Mouse (Mus musculus) right cerebral cortex, postnatal 10 days (tissue): ENCODE measurements around the gene Cdk13.

Experiments
- DNase-seq, 2 experiments: peaks; one replicate each; pipeline ENCODE4 v3.0.0; 2021; ENCODE audit warnings: low spot score in 2 of 2

Cdk13 gene

DNA sequence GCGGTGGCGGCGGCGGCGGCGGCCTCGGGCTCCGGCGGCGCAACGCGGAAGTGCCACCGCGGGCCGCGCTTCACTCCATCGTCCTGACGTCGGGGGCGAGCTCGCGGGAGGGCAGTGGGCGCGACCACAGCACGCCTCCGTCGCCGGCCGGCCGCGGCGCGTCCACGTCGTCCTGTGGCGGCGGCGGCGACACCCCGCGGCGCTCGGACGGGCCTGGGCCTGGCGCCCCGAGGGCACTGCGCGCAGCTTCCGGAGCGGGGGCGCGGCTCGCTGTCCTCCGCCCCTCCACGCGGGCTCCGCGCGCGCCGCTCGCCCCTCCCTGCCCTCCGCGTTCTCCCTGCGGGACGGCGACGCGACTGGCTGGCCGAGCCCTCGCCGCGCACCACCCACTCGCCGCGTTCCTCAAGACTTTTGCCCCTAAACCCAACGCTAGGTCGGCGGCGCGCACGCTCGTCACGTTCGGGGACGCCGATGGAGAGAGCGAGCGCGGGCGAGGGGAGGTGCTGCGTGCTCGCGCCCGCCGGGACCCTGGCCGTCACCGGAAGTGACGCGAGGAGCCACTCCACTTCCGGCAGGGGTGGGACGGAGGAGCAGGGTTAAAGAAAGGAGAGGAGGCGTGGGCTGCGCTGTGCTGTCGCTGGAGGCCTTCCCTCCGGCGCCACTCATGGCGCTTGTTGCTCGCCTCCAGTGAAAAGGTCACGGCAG is at the start of gene Cdk13:
Gene Cdk13 (minus strand): TSS at position 189 of the 705 bp plus-strand sequence.
- DNase-seq, result peak; percentile 99

GRCm38 (mm10) chr13:17843336-17843735 is 38.4 kb upstream of the Cdk13 start:
- DNase-seq, result no peak

DNA sequence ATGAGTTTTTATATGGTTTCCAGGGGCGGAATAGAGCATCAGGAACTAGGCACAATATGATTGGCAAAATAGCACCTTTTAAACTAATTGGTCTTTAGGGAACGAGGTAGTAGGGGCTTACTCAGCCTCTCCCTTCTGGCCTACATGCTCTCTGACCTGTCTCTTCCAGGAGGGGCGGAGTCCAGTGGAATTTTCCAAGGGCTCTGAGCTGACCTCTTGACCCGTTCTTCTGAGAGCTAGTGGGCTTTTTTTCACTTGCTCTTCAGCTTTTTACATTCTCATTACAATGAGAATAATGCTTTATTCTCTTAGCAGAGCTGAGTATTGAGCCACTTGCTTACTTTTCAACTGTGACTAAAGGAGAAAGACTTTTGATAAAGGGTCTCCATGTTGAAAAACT is 37.9 kb upstream of the Cdk13 start:
- no peak for DNase-seq

- DNase-seq, result peak; percentile 52 to 67
Measured at GRCm38 (mm10) chr13:17839137-17839536, 34.2 kb upstream of the Cdk13 start.

DNA sequence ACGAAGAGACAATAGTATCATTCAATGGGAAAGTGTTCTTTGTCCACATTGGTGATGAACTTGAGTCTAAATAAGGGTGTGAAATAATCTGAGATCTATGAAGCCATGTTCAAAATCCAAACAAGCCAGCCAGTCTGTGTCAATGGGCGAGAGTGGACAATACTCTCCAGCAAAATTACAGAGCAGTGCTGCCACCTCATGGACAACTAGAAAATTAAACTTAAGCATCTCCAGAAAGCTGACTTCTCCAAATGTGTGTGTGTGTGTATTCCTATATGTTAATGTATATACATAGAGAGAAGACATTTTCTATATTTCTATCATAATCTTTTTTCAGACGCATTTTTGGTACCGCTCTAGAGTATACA is 33.6 kb upstream of the Cdk13 start:
- DNase-seq, result peak; percentile 48 to 75

DNA sequence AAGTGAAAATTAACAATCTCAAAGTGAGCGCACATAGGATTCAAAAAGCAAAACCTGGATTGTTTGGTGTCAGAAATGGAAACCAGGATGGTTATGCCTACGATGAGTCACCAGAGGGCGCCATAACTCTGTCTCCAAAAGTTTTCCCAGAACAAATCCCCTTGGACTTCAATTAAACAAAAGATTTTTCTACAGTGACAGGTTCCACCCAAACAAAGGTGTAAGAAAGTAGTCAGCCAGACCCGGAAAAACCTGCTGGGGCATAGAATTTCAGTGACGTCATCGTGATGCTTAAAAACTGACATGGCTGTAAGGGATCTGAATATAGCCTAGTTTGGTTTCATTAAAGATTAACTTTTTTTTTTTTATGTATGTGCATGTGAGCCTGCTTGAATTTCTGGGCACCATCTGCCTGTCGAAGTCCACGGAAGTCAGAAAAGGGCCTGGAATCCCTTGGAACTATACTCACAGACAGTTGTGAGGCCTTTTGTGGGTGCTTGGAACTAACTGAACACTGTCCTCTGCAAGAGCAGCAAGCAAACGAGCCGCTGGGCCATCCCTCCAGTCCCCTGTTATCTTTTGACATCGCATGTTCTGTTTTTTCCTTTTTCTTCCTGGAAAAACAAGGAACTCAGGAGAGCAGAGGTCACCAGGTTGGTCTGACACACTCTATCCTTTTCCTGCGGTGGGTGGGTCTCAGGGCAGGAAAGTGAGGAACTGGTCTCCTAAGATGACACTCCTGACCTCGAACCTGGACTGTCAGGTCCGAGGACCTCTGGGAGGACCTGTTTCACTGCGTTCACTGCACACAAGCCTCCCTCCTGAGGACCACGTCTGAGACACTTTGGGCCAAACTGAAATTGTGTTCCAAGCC is 33.0 kb upstream of the Cdk13 start:
- DNase-seq, result peak; percentile 40 to 62

GRCm38 (mm10) chr13:17836808-17837207 is 31.9 kb upstream of the Cdk13 start:
- DNase-seq, result no peak

GRCm38 (mm10) chr13:17832940-17833339 is 28.0 kb upstream of the Cdk13 start:
- no peak for DNase-seq

- no peak for DNase-seq
Measured at GRCm38 (mm10) chr13:17817226-17817625, 12.3 kb upstream of the Cdk13 start.

DNA sequence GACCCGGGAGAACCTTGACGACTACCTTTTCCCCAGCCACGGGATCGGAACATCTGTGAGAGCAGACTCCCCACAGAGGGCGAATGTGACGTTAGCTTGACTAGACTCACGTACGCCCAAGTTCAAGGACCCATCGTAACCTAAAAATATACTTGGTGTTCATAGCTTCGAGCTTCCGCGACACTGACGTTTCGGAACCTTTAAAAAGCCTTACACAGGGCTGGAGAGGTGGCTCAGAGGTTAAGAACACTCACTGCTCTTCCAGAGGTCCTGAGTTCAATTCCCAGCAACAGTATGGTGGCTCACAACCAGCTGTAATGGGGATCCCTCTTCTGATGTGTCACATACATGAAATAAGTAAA is 698 bp upstream of the Cdk13 start:
- no peak for DNase-seq

GRCm38 (mm10) chr13:17804058-17804841 is 647 bp downstream of the Cdk13 start:
- DNase-seq, result peak; percentile 60 to 63

DNA sequence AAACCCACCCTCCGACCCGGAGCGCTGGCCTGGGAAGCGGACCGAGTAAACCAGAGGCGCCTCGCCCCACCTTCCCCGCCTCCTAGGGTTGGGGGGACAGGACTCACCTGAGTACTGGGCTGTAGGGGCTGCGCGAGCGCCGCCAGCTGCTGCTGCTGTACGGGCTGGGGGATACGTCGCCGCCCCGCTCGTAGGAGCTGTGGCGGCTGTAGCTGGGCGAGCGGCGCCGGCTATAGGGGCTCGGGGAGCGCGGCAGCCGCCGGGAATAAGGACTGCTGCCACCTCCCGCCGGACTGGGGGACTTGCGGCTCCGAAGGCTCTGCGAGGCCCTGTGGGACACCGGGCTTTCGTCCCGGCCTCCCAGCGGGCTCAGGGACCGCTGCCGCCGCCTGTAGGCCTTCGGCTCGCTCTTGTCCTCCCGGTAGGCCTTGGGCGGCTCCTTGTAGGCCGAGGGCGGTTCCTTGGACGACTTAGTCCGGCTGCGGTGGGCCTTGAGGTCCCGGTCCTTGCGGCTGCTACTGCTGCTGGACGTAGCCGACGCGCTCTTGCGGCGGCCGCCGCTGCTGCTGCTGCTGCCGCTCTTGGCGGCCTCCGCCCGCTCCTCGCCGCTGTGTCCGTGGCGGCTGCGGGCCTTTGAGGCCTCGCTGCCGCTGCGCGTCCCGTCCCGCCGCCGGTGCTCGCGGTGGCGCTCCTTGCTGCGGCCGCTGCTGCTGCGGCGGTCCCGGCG is 1.4 kb downstream of the Cdk13 start:
- peak; percentile 79 to 80 for DNase-seq

- no peak for DNase-seq
Measured at GRCm38 (mm10) chr13:17802880-17803279, 2.0 kb downstream of the Cdk13 start.

DNA sequence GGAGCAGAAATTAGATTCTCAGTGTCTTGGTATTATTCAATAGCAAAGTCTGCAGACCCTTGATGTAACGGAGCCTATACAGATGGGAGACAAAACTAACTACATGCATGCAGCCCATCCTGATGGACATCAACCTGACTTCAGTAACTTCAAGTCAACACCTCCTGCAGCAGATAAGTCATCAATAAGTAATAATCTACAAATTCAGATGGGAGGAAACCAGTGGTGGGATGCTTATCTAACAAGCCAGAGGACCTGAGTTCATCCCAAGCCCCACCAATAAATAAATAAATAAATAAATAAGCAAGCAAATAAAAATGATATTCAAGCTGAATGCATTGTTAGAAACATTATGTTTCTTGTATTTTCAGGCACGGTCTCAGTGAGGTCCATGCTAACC is 5.2 kb downstream of the Cdk13 start:
- DNase-seq, result no peak

GRCm38 (mm10) chr13:17795757-17796456 is 9.0 kb downstream of the Cdk13 start:
- no peak for DNase-seq

DNA sequence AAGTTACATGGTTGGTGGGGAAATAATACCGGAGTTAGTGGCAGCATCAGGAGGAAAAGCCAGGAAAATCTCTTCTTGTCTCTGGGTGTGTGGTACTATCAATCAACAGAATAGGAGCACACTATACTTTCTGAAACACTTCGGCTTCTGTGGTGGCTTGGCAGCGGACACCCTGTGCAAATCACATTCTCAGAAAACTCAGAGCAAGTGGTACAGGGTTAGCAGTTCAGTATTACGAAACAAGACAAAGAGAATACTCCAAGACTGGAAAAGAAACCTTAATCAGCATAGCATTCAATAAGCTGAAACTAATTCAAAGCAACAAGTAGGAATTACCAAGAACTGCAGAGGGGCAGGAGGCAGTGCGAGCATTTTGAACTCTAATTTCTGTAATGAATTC is 21.3 kb downstream of the Cdk13 start:
- DNase-seq, result no peak

- no peak for DNase-seq
Measured at GRCm38 (mm10) chr13:17779923-17780322, 25.0 kb downstream of the Cdk13 start.

GRCm38 (mm10) chr13:17776303-17776702 is 28.6 kb downstream of the Cdk13 start:
- no peak for DNase-seq

- no peak for DNase-seq
Measured at GRCm38 (mm10) chr13:17775364-17775763, 29.5 kb downstream of the Cdk13 start.

DNA sequence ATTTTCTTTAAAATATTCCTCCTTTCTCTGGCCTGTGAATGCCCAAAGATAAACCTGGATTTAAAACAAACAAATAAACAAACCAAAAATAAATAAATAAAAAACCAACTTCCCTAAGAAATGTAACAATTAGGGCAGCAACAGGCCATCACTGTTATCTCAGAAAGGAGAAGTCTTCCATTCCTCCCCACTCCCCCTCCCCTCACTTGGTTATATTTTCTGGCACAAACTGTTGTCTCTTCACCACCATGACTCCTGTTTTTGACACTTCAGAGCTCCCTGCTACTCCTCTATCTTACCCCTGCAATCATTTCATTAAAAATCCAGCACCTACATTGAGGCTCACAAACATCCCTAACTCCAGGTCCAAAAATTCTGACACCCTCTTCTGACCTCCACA is 31.8 kb downstream of the Cdk13 start:
- DNase-seq, result no peak

DNA sequence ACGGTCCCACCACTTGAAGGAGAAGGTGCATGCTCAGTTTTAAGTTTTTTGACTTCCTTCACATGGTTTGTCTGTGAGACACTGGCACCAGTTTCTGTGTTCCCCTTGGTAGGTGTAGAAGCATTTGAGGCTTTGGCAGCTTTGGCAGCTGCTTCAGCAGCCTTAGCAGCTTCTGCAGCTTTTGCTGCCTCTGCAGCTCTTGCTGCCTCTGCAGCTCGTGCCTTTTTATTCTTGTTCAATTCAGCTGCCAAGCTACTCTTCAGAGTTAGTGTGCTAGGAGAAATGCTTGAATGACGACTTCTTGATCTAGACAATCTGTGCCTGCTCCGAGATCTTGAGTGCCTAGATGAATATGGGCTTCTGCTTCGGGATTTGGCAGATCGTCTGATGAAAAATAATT is 32.3 kb downstream of the Cdk13 start:
- peak; percentile 47 to 58 for DNase-seq
